Mouse (Mus musculus) brain, embryonic 14.5 days (tissue): ENCODE results near the gene Bola2.

Experiments used
- CTCF ChIP-seq: fragments of 200-500 bp; IDR thresholded peaks from 2 replicates; pipeline ENCODE4 v1.5.1; 2012; ENCODE audit warnings: inconsistent platforms, mild to moderate bottlenecking, moderate library complexity, borderline replicate concordance; ENCODE audit not compliant: insufficient read depth, insufficient read length; ENCODE audit errors: extremely low read depth
- POLR2A ChIP-seq: fragments of 200-500 bp; IDR thresholded peaks from 2 replicates; pipeline ENCODE4 v1.6.1; 2012; ENCODE audit warnings: mild to moderate bottlenecking, inconsistent platforms, borderline replicate concordance; ENCODE audit not compliant: poor library complexity, insufficient read depth, insufficient read length, severe bottlenecking; ENCODE audit errors: extremely low read depth

- TF ChIP-seq POLR2A = no peak
- TF ChIP-seq CTCF = no peak
Observed at GRCm38 (mm10) chr7:126741964-126742482, 46.8 kb downstream of the Bola2 start.
